ENCODE assay signal across 8 mouse cellular contexts in genomic region chr14:60378057-60378565, GRCm38 (mm10). TPM values are rescaled to one million over a fixed set of nuclear protein-coding genes. Genes with fewer than 3 reads are reported as not detected.
DNase-seq lines count a peak whose midpoint lies in the region; ATAC-seq and TF ChIP-seq lines count a peak whose summit lies in the region.

No protein-coding gene starts in this region.

- TF ChIP-seq CTCF in ES-Bruce4 (IDR thresholded peaks at IDR 0.05; ENCODE audit: low read depth, low read length) = no peak
- no peak for TF ChIP-seq CTCF in bone marrow macrophage, adult 2 months (IDR thresholded peaks at IDR 0.05; ENCODE audit: low read depth, low read length)
- TF ChIP-seq CTCF in embryonic fibroblast, embryonic 13.5 days (IDR thresholded peaks at IDR 0.05; ENCODE audit: borderline replicate concordance, insufficient read depth, low read length) = no peak

- H3K27ac ChIP-seq in ES-Bruce4 (ENCODE audit: insufficient read depth, low read length) = no peak overlapping the region
- H3K27ac ChIP-seq in bone marrow macrophage, adult 2 months (ENCODE audit: insufficient read depth, low read depth, low read length) = no peak overlapping the region
- H3K27ac ChIP-seq in embryonic fibroblast, embryonic 13.5 days (ENCODE audit: insufficient read depth, low read length) = no peak overlapping the region
- peak overlapping the region; percentile 95 for H3K27ac ChIP-seq in hindbrain, embryonic 12.5 days

- H3K9ac ChIP-seq in ES-Bruce4 (ENCODE audit: low read depth, poor library complexity, severe bottlenecking) = peak overlapping the region; percentile 41
- peak overlapping the region; percentile 92 for H3K9ac ChIP-seq in hindbrain, embryonic 12.5 days

- H3K36me3 ChIP-seq in ES-Bruce4 (ENCODE audit: control insufficient read depth, insufficient read depth, low read length, poor library complexity, severe bottlenecking) = no peaks in the 10 kb centered on the region
- no peaks in the 10 kb centered on the region for H3K36me3 ChIP-seq in hindbrain, embryonic 12.5 days

- DNase-seq in layer of hippocampus, postnatal 36 days = peak; percentile 88 to 89
- DNase-seq in lung, postnatal 10 days = peak; percentile 58
- DNase-seq in retina, postnatal 7 days (ENCODE audit: low read depth, low spot score) = peak; percentile 88
- no peak for DNase-seq in spleen, adult 18-20 months

- no peak for TF ChIP-seq POLR2A in ES-Bruce4 (IDR thresholded peaks at IDR 0.05; ENCODE audit: insufficient read depth, low read length)
- TF ChIP-seq POLR2A in bone marrow macrophage, adult 2 months (IDR thresholded peaks at IDR 0.05; ENCODE audit: borderline replicate concordance, low read depth, low read length) = no peak
- no peak for TF ChIP-seq POLR2A in embryonic fibroblast, embryonic 13.5 days (IDR thresholded peaks at IDR 0.05; ENCODE audit: low read depth, low read length)

- TF ChIP-seq EP300 in ES-Bruce4 (IDR thresholded peaks at IDR 0.05; ENCODE audit: insufficient read depth, low read depth, low read length) = no peak

- peak overlapping the region; percentile 63 for H3K4me3 ChIP-seq in ES-Bruce4 (ENCODE audit: low read depth, low read length)
- H3K4me3 ChIP-seq in bone marrow macrophage, adult 2 months (ENCODE audit: insufficient read depth, low read length) = peak overlapping the region; percentile 54
- H3K4me3 ChIP-seq in embryonic fibroblast, embryonic 13.5 days (ENCODE audit: insufficient read depth, low read length) = peak overlapping the region; percentile 58
- peak overlapping the region; percentile 76 for H3K4me3 ChIP-seq in hindbrain, embryonic 12.5 days

- H3K9me3 ChIP-seq in ES-Bruce4 (replicated peaks; ENCODE audit: control insufficient read depth, insufficient read depth, low read length, poor library complexity, severe bottlenecking) = no peaks in the 10 kb centered on the region
- no peaks in the 10 kb centered on the region for H3K9me3 ChIP-seq in hindbrain, embryonic 12.5 days (replicated peaks)

- H3K4me1 ChIP-seq in ES-Bruce4 (ENCODE audit: control insufficient read depth, insufficient read depth, low read length) = no peaks in the 10 kb centered on the region
- no peaks in the 10 kb centered on the region for H3K4me1 ChIP-seq in bone marrow macrophage, adult 2 months (ENCODE audit: control insufficient read depth, insufficient read depth, low read length)
- H3K4me1 ChIP-seq in embryonic fibroblast, embryonic 13.5 days (ENCODE audit: control insufficient read depth, insufficient read depth, low read length) = peaks cover 4% of the 10 kb centered on the region; the same call in 1 of the 2 replicates
- H3K4me1 ChIP-seq in hindbrain, embryonic 12.5 days = peaks cover 34% of the 10 kb centered on the region

- 1% methylated on average over 52 of the region's 53 CpGs for WGBS in hindbrain, embryonic 12.5 days

- H3K4me2 ChIP-seq in hindbrain, embryonic 12.5 days (replicated peaks) = peak overlapping the region; percentile 71

- H3K27me3 ChIP-seq in ES-Bruce4 (ENCODE audit: control insufficient read depth, insufficient read depth, low read length, poor library complexity, severe bottlenecking) = peaks cover 15% of the 10 kb centered on the region
- H3K27me3 ChIP-seq in hindbrain, embryonic 12.5 days = no peaks in the 10 kb centered on the region

- peak; percentile 90 for ATAC-seq in hindbrain, embryonic 12.5 days (ENCODE audit: low FRiP score)

RNA-seq across cellular contexts. Expression of gene Amer2, which starts 5.1 kb away (rescaled TPM):
- polyA plus RNA-seq in ES-Bruce4 (2011; ENCODE audit: insufficient read depth, insufficient read length, low read depth, missing spikeins) = 0.21 and 0.24 TPM in 2 replicates
- polyA plus RNA-seq in bone marrow macrophage, adult 2 months (2012; ENCODE audit: insufficient read depth, insufficient read length, missing spikeins) = 0.15 TPM in 1 of 2 replicates, not detected in the other
- polyA plus RNA-seq in embryonic fibroblast, embryonic 13.5 days (2011; ENCODE audit: insufficient read length, low read depth, missing spikeins) = 0.73 and 1.2 TPM in 2 replicates
- polyA plus RNA-seq in hindbrain, embryonic 12.5 days (2016; fragmentation: Nextera tagmentation; extraction: Ambion mirVana) = 28.2 and 30.4 TPM in 2 replicates
- total RNA-seq in layer of hippocampus, postnatal 36 days (2021) = 10 to 100 TPM; 50.8 to 51.0 TPM

Comparison
In these comparisons a context has a peak if more than half of its experiments do, and no peak if none do; other contexts are left out.
1. DNase-seq: peak in layer of hippocampus, postnatal 36 days (2 of 2), lung, postnatal 10 days (single experiment) and retina, postnatal 7 days (single experiment); none in spleen, adult 18-20 months (0 of 2).
2. RNA of gene Amer2, which starts 5.1 kb away (polyA plus RNA-seq): 28.2 to 30.4 TPM in hindbrain, embryonic 12.5 days; 0.73 to 1.2 TPM in embryonic fibroblast, embryonic 13.5 days, 0.21 to 0.24 TPM in ES-Bruce4 and 0.15 TPM in bone marrow macrophage, adult 2 months; every median in the first group is over 10 times any median in the second.
3. Peak in every context shown above with its lines, with median percentiles within 50 percentile points of each other: H3K4me3 ChIP-seq.